Mouse (Mus musculus) MEL (cell line): ENCODE data around the gene Nobox. TPM values are rescaled to one million over a fixed set of nuclear protein-coding genes. Genes with fewer than 3 reads are reported as not detected.

Experiments
- DNase-seq: peaks from one replicate; pipeline ENCODE4 v3.0.0; 2011; ENCODE audit warnings: low read depth, low spot score
- H3K27ac ChIP-seq: 2 replicates; pipeline ENCODE4 v1.5.1; 2012; ENCODE audit warnings: low read depth, mild to moderate bottlenecking, control low read depth, low read length, moderate library complexity; ENCODE audit not compliant: control insufficient read depth
- H3K27me3 ChIP-seq, 2 experiments: fragments of 150-350 bp in 1 of 2; sonication (generic) in 1 of 2; 2 replicates each; pipeline ENCODE4 v1.6.1; 2012; ENCODE audit warnings: low read length in 2 of 2, mild to moderate bottlenecking in 2 of 2, improper control_type of control experiment in 1 of 2, moderate library complexity in 1 of 2; ENCODE audit not compliant: insufficient read depth in 2 of 2, control insufficient read depth in 1 of 2
- H3K36me3 ChIP-seq, 2 experiments: 2 replicates each; pipeline ENCODE4 v1.6.1; 2012 to 2014; ENCODE audit warnings: low read length in 2 of 2, improper control_type of control experiment in 1 of 2, inconsistent platforms in 1 of 2, mild to moderate bottlenecking in 1 of 2; ENCODE audit not compliant: insufficient read depth in 2 of 2, control insufficient read depth in 1 of 2
- H3K4me1 ChIP-seq, 2 experiments: fragments of 150-350 bp in 1 of 2; sonication (generic) in 1 of 2; 2 replicates each; pipeline ENCODE4 v1.6.1; 2012; ENCODE audit warnings: low read length in 2 of 2, improper control_type of control experiment in 1 of 2, mild to moderate bottlenecking in 1 of 2; ENCODE audit not compliant: insufficient read depth in 2 of 2, control insufficient read depth in 1 of 2
- H3K4me3 ChIP-seq, 2 experiments: fragments of 150-350 bp in 1 of 2; sonication (generic) in 1 of 2; 2 replicates each; pipeline ENCODE4 v1.5.1; 2012; ENCODE audit warnings: low read depth in 2 of 2, low read length in 2 of 2, mild to moderate bottlenecking in 2 of 2, moderate library complexity in 2 of 2, control low read depth in 1 of 2, improper control_type of control experiment in 1 of 2; ENCODE audit not compliant: control insufficient read depth in 1 of 2, insufficient read depth in 1 of 2
- H3K79me2 ChIP-seq: 2 replicates; pipeline ENCODE4 v1.6.1; 2012; ENCODE audit warnings: mild to moderate bottlenecking, low read length, moderate library complexity; ENCODE audit not compliant: control insufficient read depth, poor library complexity, insufficient read depth
- H3K9ac ChIP-seq: 2 replicates; pipeline ENCODE4 v1.6.1; 2012; ENCODE audit warnings: low read depth, mild to moderate bottlenecking, control low read depth, low read length, moderate library complexity; ENCODE audit not compliant: control insufficient read depth, poor library complexity, severe bottlenecking
- H3K9me3 ChIP-seq: fragments of 150-350 bp; sonication (generic); replicated peaks from 2 replicates; pipeline ENCODE4 v1.6.1; 2012; ENCODE audit warnings: mild to moderate bottlenecking, low read length, improper control_type of control experiment, moderate library complexity; ENCODE audit not compliant: insufficient read depth
- BHLHE40 ChIP-seq: IDR thresholded peaks from 2 replicates; pipeline ENCODE4 v1.6.1; 2012; ENCODE audit warnings: low read depth, mild to moderate bottlenecking, inconsistent platforms, low read length, improper control_type of control experiment, borderline replicate concordance
- CHD1 ChIP-seq: IDR thresholded peaks from 2 replicates; pipeline ENCODE4 v1.6.1; 2012; ENCODE audit warnings: low read depth, mild to moderate bottlenecking, inconsistent platforms, low read length, improper control_type of control experiment
- CHD2 ChIP-seq: IDR thresholded peaks from 2 replicates; pipeline ENCODE4 v1.6.1; 2011; ENCODE audit warnings: low read length, improper control_type of control experiment
- CTCF ChIP-seq, 3 experiments: IDR thresholded peaks in 2 of 3; conservative IDR thresholded peaks in 1 of 3; 2 replicates each; pipeline ENCODE4 v1.5.1; 2011 to 2012; ENCODE audit warnings: low read length in 3 of 3, low read depth in 2 of 3, mild to moderate bottlenecking in 2 of 3, improper control_type of control experiment in 1 of 3, inconsistent platforms in 1 of 3, mixed read lengths in 1 of 3, moderate library complexity in 1 of 3; ENCODE audit not compliant: control insufficient read depth in 1 of 3, insufficient read depth in 1 of 3, poor library complexity in 1 of 3, severe bottlenecking in 1 of 3
- ELF1 ChIP-seq: IDR thresholded peaks from 2 replicates; pipeline ENCODE4 v1.6.1; 2014; ENCODE audit warnings: low read depth, mild to moderate bottlenecking, inconsistent platforms, low read length, improper control_type of control experiment, moderate library complexity
- EP300 ChIP-seq, 2 experiments: IDR thresholded peaks; 2 replicates each; pipeline ENCODE4 v1.6.1; 2011; ENCODE audit warnings: improper control_type of control experiment in 2 of 2, low read length in 2 of 2, low read depth in 1 of 2, mild to moderate bottlenecking in 1 of 2
- GABPA ChIP-seq: IDR thresholded peaks from 2 replicates; pipeline ENCODE4 v1.6.1; 2012; ENCODE audit warnings: low read depth, mild to moderate bottlenecking, inconsistent platforms, low read length, improper control_type of control experiment, moderate library complexity
- GATA1 ChIP-seq: IDR thresholded peaks from 2 replicates; pipeline ENCODE4 v1.6.1; 2011; ENCODE audit warnings: low read depth, low read length, improper control_type of control experiment
- HCFC1 ChIP-seq: IDR thresholded peaks from 2 replicates; pipeline ENCODE4 v1.6.1; 2012; ENCODE audit warnings: low read depth, mild to moderate bottlenecking, inconsistent platforms, low read length, improper control_type of control experiment, moderate library complexity
- JUND ChIP-seq: IDR thresholded peaks from 2 replicates; pipeline ENCODE4 v1.6.1; 2011; ENCODE audit warnings: low read depth, mild to moderate bottlenecking, improper control_type of control experiment, low read length
- KAT2A ChIP-seq: conservative IDR thresholded peaks from 2 replicates; pipeline ENCODE4 v1.6.1; 2012; ENCODE audit warnings: low read depth, low read length, improper control_type of control experiment, inconsistent platforms
- MAFK ChIP-seq: IDR thresholded peaks from 2 replicates; pipeline ENCODE4 v1.6.1; 2011; ENCODE audit warnings: low read depth, mild to moderate bottlenecking, low read length, improper control_type of control experiment, borderline replicate concordance
- MAX ChIP-seq: IDR thresholded peaks from 2 replicates; pipeline ENCODE4 v1.6.1; 2011; ENCODE audit warnings: low read length, improper control_type of control experiment
- MXI1 ChIP-seq: IDR thresholded peaks from 2 replicates; pipeline ENCODE4 v1.6.1; 2011; ENCODE audit warnings: mild to moderate bottlenecking, low read depth, low read length, improper control_type of control experiment
- MYC ChIP-seq: IDR thresholded peaks from 2 replicates; pipeline ENCODE4 v1.6.1; 2011; ENCODE audit warnings: low read depth, mild to moderate bottlenecking, low read length, improper control_type of control experiment, moderate library complexity
- NELFE ChIP-seq: IDR thresholded peaks from 2 replicates; pipeline ENCODE4 v1.6.1; 2011; ENCODE audit warnings: low read depth, low read length, improper control_type of control experiment
- NRF1 ChIP-seq: IDR thresholded peaks from 2 replicates; pipeline ENCODE4 v1.6.1; 2014; ENCODE audit warnings: low read depth, mild to moderate bottlenecking, inconsistent platforms, low read length, improper control_type of control experiment, moderate library complexity; ENCODE audit not compliant: poor library complexity, insufficient read depth, severe bottlenecking
- POLR2A ChIP-seq, 2 experiments: IDR thresholded peaks; 2 replicates each; pipeline ENCODE4 v1.6.1; 2011 to 2012; ENCODE audit warnings: low read length in 2 of 2, mild to moderate bottlenecking in 2 of 2, control low read depth in 1 of 2, improper control_type of control experiment in 1 of 2, low read depth in 1 of 2, moderate library complexity in 1 of 2; ENCODE audit not compliant: control insufficient read depth in 1 of 2, insufficient read depth in 1 of 2, poor library complexity in 1 of 2
- POLR2AphosphoS5 ChIP-seq: IDR thresholded peaks from 2 replicates; pipeline ENCODE4 v1.6.1; 2012; ENCODE audit warnings: low read depth, borderline replicate concordance, mild to moderate bottlenecking, inconsistent platforms, low read length, moderate library complexity, mixed read lengths
- RAD21 ChIP-seq: IDR thresholded peaks from 2 replicates; pipeline ENCODE4 v1.6.1; 2011; ENCODE audit warnings: mild to moderate bottlenecking, low read depth, low read length, improper control_type of control experiment
- RCOR1 ChIP-seq: IDR thresholded peaks from 2 replicates; pipeline ENCODE4 v1.6.1; 2012; ENCODE audit warnings: low read depth, mild to moderate bottlenecking, inconsistent platforms, low read length, improper control_type of control experiment
- SIN3A ChIP-seq: IDR thresholded peaks from 2 replicates; pipeline ENCODE4 v1.6.1; 2012; ENCODE audit warnings: low read length, improper control_type of control experiment, inconsistent platforms
- SMC3 ChIP-seq: IDR thresholded peaks from 2 replicates; pipeline ENCODE4 v1.6.1; 2011; ENCODE audit warnings: low read depth, low read length, improper control_type of control experiment
- TBP ChIP-seq: IDR thresholded peaks from 2 replicates; pipeline ENCODE4 v1.8.0; 2011; ENCODE audit warnings: low read depth, low read length, improper control_type of control experiment
- TCF12 ChIP-seq: IDR thresholded peaks from 2 replicates; pipeline ENCODE4 v1.6.1; 2014; ENCODE audit warnings: low read depth, mild to moderate bottlenecking, inconsistent platforms, low read length, improper control_type of control experiment, moderate library complexity
- USF1 ChIP-seq: IDR thresholded peaks from 2 replicates; pipeline ENCODE4 v1.6.1; 2014; ENCODE audit warnings: low read depth, mild to moderate bottlenecking, inconsistent platforms, low read length, improper control_type of control experiment, moderate library complexity
- ZC3H11A ChIP-seq: IDR thresholded peaks from 2 replicates; pipeline ENCODE4 v1.6.1; 2012; ENCODE audit warnings: low read depth, mild to moderate bottlenecking, inconsistent platforms, low read length, improper control_type of control experiment
- ZKSCAN1 ChIP-seq: IDR thresholded peaks from 2 replicates; pipeline ENCODE4 v1.6.1; 2012; ENCODE audit warnings: low read depth, mild to moderate bottlenecking, inconsistent platforms, low read length, improper control_type of control experiment, moderate library complexity
- ZNF384 ChIP-seq: IDR thresholded peaks from 2 replicates; pipeline ENCODE4 v1.6.1; 2012; ENCODE audit warnings: low read depth, mild to moderate bottlenecking, inconsistent platforms, low read length, improper control_type of control experiment
- polyA plus RNA-seq, 2 experiments: library from polyadenylated mRNA; stranded (reverse) in 1 of 2; unstranded in 1 of 2; fragments of >175 nt in 1 of 2; fragments of >200 nt in 1 of 2; gene quantifications; 2 replicates each; pipeline versions ENCODE4 v1.2.1 to v1.2.4; 2012; ENCODE audit warnings: low replicate concordance in 2 of 2, low read depth in 1 of 2; ENCODE audit not compliant: insufficient read length in 2 of 2, insufficient read depth in 1 of 2, missing spikeins in 1 of 2
- total RNA-seq: library from RNA; depleted of rRNA; stranded (reverse); fragments of 300-350 nt; gene quantifications from 2 replicates; pipeline ENCODE4 v1.2.3, GENCODE M21; 2012

Gene Nobox
- total and polyA plus RNA-seq, 3 experiments, result not detected

DNA sequence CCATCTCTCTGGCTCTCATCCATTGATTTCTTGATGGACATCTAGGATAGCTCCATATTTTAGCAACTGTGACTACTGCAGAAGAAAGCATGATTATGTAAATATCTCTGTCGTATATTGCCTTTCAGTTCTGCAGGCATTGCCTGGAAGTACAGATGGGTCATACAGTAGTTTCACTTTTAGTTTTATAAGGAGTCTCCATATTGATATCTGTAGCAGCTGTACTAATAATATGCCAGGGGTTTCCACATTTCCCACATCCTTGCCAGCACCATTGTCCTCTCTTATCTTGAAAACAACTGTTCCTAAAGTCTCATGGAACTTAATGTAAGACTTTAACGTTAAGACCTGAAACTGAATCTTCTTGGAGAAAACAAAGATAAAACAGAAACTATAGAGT is 48.6 kb downstream of the Nobox start:
- H3K27ac ChIP-seq, result no peak overlapping the region
- H3K9me3 ChIP-seq, result no peaks in the 10 kb centered on the region
- H3K36me3 ChIP-seq, result no peaks in the 10 kb centered on the region
- no peak for DNase-seq
- H3K79me2 ChIP-seq, result no peaks in the 10 kb centered on the region
- peaks cover 0 to 4% of the 10 kb centered on the region in 2 experiments; a peak in 1 of 4 replicates for H3K4me1 ChIP-seq
- peak overlapping the region in 1 of 2 experiments; percentile 22; a peak in 1 of 4 replicates for H3K4me3 ChIP-seq
- no peak for TF ChIP-seq MYC
- TF ChIP-seq MAFK, result no peak
- no peak for TF ChIP-seq USF1
- no peak for TF ChIP-seq KAT2A
- TF ChIP-seq TBP, result no peak
- TF ChIP-seq RAD21, result no peak
- no peak for TF ChIP-seq MXI1
- TF ChIP-seq ZC3H11A, result no peak
- TF ChIP-seq ZNF384, result no peak
- no peak for TF ChIP-seq ZKSCAN1
- no peak for TF ChIP-seq JUND
- TF ChIP-seq CHD1, result no peak
- no peak for TF ChIP-seq MAX
- TF ChIP-seq CTCF (IDR thresholded peaks at IDR 0.05 in 2 of 3, conservative IDR thresholded peaks at IDR 0.05 in 1 of 3; ENCODE audit: control insufficient read depth in 1 of 3, insufficient read depth in 1 of 3, low read depth in 2 of 3, low read length in 3 of 3, poor library complexity in 1 of 3, severe bottlenecking in 1 of 3), result no peak
- no peak for TF ChIP-seq EP300 (IDR thresholded peaks at IDR 0.05; ENCODE audit: low read depth in 1 of 2, low read length in 2 of 2)
- TF ChIP-seq SMC3, result no peak
- TF ChIP-seq, all 39 proteins: peak for 0
- H3K27me3 ChIP-seq, result no peaks in the 10 kb centered on the region; a peak in 1 of 4 replicates
- no peak overlapping the region for H3K9ac ChIP-seq

DNA sequence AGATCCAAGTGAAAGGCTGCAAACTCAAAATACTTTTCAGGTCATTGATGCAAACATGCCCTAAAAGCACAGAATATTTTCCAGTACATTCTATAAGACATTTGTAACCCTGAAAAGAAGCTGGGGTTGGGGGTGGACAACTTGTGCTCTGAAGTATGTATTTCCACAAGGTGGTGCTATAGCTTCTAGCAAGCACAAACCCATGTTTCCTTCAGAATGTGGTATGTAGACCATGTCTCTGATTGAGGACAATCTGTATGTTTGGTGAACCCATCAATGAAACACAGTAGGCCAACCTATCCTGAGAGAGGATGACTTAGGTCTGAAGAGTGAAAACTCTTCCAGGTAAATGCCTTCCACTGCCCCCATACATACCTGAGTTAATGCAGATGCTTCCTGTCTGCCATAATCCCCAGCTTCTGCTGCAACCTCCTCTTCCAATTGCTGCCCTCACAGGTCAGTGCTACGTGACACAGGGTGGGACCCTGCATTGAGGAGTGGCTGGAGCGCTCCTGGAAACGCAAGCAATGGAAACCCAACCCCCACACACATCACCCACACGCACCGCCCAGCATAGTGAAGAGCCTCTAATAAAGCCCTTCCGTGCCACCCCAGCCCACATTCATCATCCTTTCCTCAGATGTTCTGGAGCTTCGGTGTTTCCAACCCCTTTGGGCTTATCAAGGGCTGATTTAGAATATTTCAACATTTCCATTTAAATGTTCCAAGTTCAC is 55.0 kb downstream of the Nobox start:
- H3K36me3 ChIP-seq, result no peaks in the 10 kb centered on the region
- H3K27ac ChIP-seq, result no peak overlapping the region
- TF ChIP-seq MYC (no peak), ZC3H11A (peak; percentile 18; the same call in 1 of the 2 replicates), MAX (no peak), RCOR1 (no peak), ELF1 (no peak), SIN3A (no peak), NELFE (no peak), POLR2A (IDR thresholded peaks at IDR 0.05; ENCODE audit: control insufficient read depth in 1 of 2, insufficient read depth in 1 of 2, low read depth in 1 of 2, low read length in 2 of 2, poor library complexity in 1 of 2) (no peak), NRF1 (no peak), CHD2 (no peak), CTCF (IDR thresholded peaks at IDR 0.05 in 2 of 3, conservative IDR thresholded peaks at IDR 0.05 in 1 of 3; ENCODE audit: control insufficient read depth in 1 of 3, insufficient read depth in 1 of 3, low read depth in 2 of 3, low read length in 3 of 3, poor library complexity in 1 of 3, severe bottlenecking in 1 of 3) (peak in 2 of 3 experiments; percentile 15 to 49; a peak in 3 of 6 replicates), EP300 (IDR thresholded peaks at IDR 0.05; ENCODE audit: low read depth in 1 of 2, low read length in 2 of 2) (no peak), HCFC1 (no peak), GABPA (no peak), BHLHE40 (no peak), ZKSCAN1 (no peak), TCF12 (no peak), ZNF384 (no peak), USF1 (no peak), GATA1 (no peak), POLR2AphosphoS5 (no peak), RAD21 (peak; percentile 50), CHD1 (no peak), SMC3 (peak; percentile 51)
- peak; percentile 13 for DNase-seq
- no peaks in the 10 kb centered on the region for H3K27me3 ChIP-seq
- no peak overlapping the region for H3K9ac ChIP-seq
- no peaks in the 10 kb centered on the region for H3K79me2 ChIP-seq
- H3K4me1 ChIP-seq, result peaks cover 0 to 4% of the 10 kb centered on the region in 2 experiments; a peak in 1 of 4 replicates
- H3K4me3 ChIP-seq, result no peak overlapping the region
- no peaks in the 10 kb centered on the region for H3K9me3 ChIP-seq
